13 mouse cellular contexts compared by ENCODE assay signal in the genomic region with DNA sequence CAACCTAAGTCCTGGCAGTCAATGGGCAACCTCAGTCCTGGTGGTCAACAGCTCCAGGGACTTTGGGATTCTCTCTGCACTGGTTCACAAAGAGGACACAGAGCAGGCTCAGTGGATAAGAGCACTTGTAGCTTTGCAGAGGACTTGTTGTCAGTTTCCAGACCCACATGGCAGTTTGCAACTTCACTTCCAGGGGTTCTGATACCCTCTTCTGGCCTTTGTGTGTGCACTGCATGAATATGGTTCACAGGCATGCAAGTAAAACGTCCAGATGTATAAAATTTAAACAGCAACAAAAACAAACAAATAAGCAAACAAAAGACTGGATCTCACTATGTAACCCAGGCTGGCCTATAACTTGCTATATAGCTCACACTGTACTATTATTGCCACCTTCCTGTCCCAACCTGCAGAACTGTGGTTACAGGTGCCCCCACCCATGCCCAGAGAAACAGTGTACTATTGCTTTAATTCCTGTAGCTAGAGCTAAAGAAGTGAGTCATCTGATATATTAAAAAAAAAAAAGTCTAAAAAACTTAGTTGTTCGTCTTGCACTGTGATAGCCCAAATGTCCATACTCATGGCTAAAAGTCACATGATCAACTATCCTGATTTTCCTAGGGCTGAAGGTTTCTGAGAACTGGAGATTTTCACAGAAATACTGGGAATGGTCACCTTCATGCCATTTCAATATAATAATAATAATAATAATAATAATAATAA. TPM values are rescaled to one million over a fixed set of nuclear protein-coding genes. Genes with fewer than 3 reads are reported as not detected.
"Had no signal": no experiment of that assay in that cellular context is flagged by ENCODE, and none has a peak within 500 bp of the region (broad histone marks: within the 10 kb centered on the region; RNA-seq: fewer than 3 reads in every experiment).

No protein-coding gene starts in this region.

- H3K36me3 ChIP-seq: midbrain, embryonic 10.5 days; midbrain, embryonic 12.5 days; neural tube, embryonic 12.5 days had no signal

- H3K4me1 ChIP-seq: neural tube, embryonic 12.5 days had no signal

- H3K27ac ChIP-seq: midbrain, embryonic 10.5 days; neural tube, embryonic 12.5 days had no signal

- H3K9me3 ChIP-seq: midbrain, embryonic 10.5 days; midbrain, embryonic 12.5 days; neural tube, embryonic 12.5 days had no signal

- H3K27me3 ChIP-seq: midbrain, embryonic 12.5 days; neural tube, embryonic 12.5 days had no signal

- DNase-seq: lung, adult 18-20 months; lung, postnatal 4 days; right cerebral cortex, postnatal 25 days; right cerebral cortex, postnatal 4 days; spleen, adult 18-20 months; thymus, adult 2 months; thymus, postnatal 25 days; thymus, postnatal 4 days had no signal

- H3K9ac ChIP-seq: lung, embryonic 14.5 days; midbrain, embryonic 12.5 days; neural tube, embryonic 12.5 days had no signal

- H3K4me3 ChIP-seq: midbrain, embryonic 10.5 days; midbrain, embryonic 12.5 days; myocyte; neural tube, embryonic 12.5 days had no signal

RNA-seq across cellular contexts. Expression of a gene that starts 30.5 kb away (rescaled TPM):
- polyA plus RNA-seq: myocyte had no signal
